Mouse (Mus musculus) frontal cortex, adult (tissue): ENCODE data around the gene Tlcd2.

Experiments used
- ATAC-seq: cut with Nextera tagmentation; 2 replicates; pipeline ENCODE4 v1.9.2; 2017; ENCODE audit warnings: mild to moderate bottlenecking, moderate library complexity, mixed read lengths; ENCODE audit not compliant: low TSS enrichment

Tlcd2 gene

GRCm38 (mm10) chr11:75460844-75461742 lies at the start of gene Tlcd2:
Gene Tlcd2 (plus strand): TSS chr11:75461715.
- peak; percentile 86 for ATAC-seq

- ATAC-seq: no peak
Observed at GRCm38 (mm10) chr11:75415096-75415495, 46.4 kb upstream of the Tlcd2 start.

GRCm38 (mm10) chr11:75415994-75416393 lies 45.5 kb upstream of the Tlcd2 start:
- no peak for ATAC-seq

GRCm38 (mm10) chr11:75420037-75420436 lies 41.5 kb upstream of the Tlcd2 start:
- ATAC-seq: no peak

GRCm38 (mm10) chr11:75420810-75421374 lies 40.6 kb upstream of the Tlcd2 start:
- ATAC-seq: no peak

- ATAC-seq: no peak
Observed at GRCm38 (mm10) chr11:75421375-75422012, 40.0 kb upstream of the Tlcd2 start.

- no peak for ATAC-seq
Observed at GRCm38 (mm10) chr11:75422013-75422792, 39.3 kb upstream of the Tlcd2 start, which contains the start of gene Serpinf1. Gene Serpinf1 (minus strand): TSS chr11:75422701.

- ATAC-seq: no peak
Observed at GRCm38 (mm10) chr11:75423091-75423490, 38.4 kb upstream of the Tlcd2 start.

GRCm38 (mm10) chr11:75424033-75424432 lies 37.5 kb upstream of the Tlcd2 start:
- no peak for ATAC-seq

- no peak for ATAC-seq
Observed at GRCm38 (mm10) chr11:75424459-75424858, 37.1 kb upstream of the Tlcd2 start.

- no peak for ATAC-seq
Observed at GRCm38 (mm10) chr11:75429019-75429705, 32.4 kb upstream of the Tlcd2 start.

GRCm38 (mm10) chr11:75431307-75431706 lies 30.2 kb upstream of the Tlcd2 start:
- ATAC-seq: peak; percentile 69

GRCm38 (mm10) chr11:75434138-75434537 lies 27.4 kb upstream of the Tlcd2 start:
- ATAC-seq: no peak

GRCm38 (mm10) chr11:75438194-75438593 lies 23.3 kb upstream of the Tlcd2 start:
- ATAC-seq: no peak

GRCm38 (mm10) chr11:75438804-75439203 lies 22.7 kb upstream of the Tlcd2 start:
- ATAC-seq: no peak

- ATAC-seq: no peak
Observed at GRCm38 (mm10) chr11:75439363-75439762, 22.2 kb upstream of the Tlcd2 start, which contains the start of gene Serpinf2. Gene Serpinf2 (minus strand): TSS chr11:75439591.

GRCm38 (mm10) chr11:75439951-75440350 lies 21.6 kb upstream of the Tlcd2 start:
- no peak for ATAC-seq

GRCm38 (mm10) chr11:75441034-75441433 lies 20.5 kb upstream of the Tlcd2 start:
- ATAC-seq: no peak

GRCm38 (mm10) chr11:75441601-75442000 lies 19.9 kb upstream of the Tlcd2 start:
- ATAC-seq: no peak

- no peak for ATAC-seq
Observed at GRCm38 (mm10) chr11:75443711-75444110, 17.8 kb upstream of the Tlcd2 start.

GRCm38 (mm10) chr11:75448575-75448974 lies 12.9 kb upstream of the Tlcd2 start:
- no peak for ATAC-seq
